Mouse (Mus musculus) ovary, adult 10 weeks (tissue): ENCODE data around the gene Obox3. TPM values are rescaled to one million over a fixed set of nuclear protein-coding genes. Genes with fewer than 3 reads are reported as not detected.

Experiments used
- polyA plus RNA-seq: library from polyadenylated mRNA; stranded (reverse); fragments of 350-450 nt; fragmentation: Illumina TruSeq; extraction: RNeasy Lipid Tissue Mini Kit (QIAGEN cat#74804); gene quantifications from one replicate; pipeline ENCODE4 v1.2.3, GENCODE M21; 2014

Gene Obox3
- not detected for polyA plus RNA-seq

DNA sequence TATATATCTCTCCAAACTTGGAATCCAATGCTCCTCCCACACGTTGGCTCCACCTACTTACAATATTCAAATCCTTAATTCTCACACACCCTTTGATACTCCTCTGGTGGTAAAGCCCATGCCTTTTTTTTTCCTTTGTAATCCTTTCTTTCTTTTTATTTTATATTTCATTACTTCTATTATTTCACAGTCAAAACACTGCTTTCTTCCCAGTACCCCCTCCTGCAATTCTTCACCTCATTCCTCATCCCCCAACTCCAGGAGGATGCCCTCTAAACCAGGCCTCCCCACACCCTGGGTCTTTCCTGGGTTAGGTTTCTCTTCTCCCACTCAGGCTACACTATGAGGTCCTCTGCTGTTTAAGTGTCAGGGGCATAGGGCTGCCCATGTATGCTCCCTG, at the start of gene Obox3:
Obox3 (minus strand) TSS at position 101 of the 400 bp plus-strand sequence.

Other genes with a start within 250 kb of the Obox3 start
- 76.3 TPM for gene Obox5, start 110.2 kb upstream of the Obox3 start, polyA plus RNA-seq
- gene Obox6, start 199.8 kb upstream of the Obox3 start, polyA plus RNA-seq: not detected
- gene Crx, start 240.1 kb upstream of the Obox3 start, polyA plus RNA-seq: not detected
- gene Crxos, start 242.7 kb upstream of the Obox3 start, polyA plus RNA-seq: not detected